Mouse (Mus musculus): ENCODE results near the gene Stk31. TPM values are rescaled to one million over a fixed set of nuclear protein-coding genes. Genes with fewer than 3 reads are reported as not detected.

The Stk31 gene
- not detected in 2 replicates for polyA plus RNA-seq (2012; rRNA removed)

DNA sequence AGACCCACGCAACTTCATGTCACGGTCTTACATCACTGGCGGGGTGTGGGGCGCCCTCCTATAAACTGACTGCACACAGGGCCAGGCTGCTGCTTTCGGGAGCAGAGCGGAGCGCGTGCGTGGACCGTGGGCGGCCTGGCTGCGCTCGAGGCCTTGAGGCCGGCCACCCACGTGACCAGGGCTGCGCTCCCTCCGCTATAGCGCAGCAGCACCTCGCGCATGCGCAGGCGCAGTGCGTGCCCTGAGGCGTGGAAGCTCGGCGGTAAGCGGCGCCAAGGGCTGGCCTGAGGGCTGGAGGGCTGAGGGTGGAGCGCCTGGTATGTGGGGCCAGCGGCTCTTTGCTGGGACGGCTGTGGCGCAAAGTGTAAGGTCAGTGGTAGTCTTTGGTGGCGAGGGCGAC, at the start of gene Stk31:
Stk31 (plus strand) TSS at position 289 of the 400 bp plus-strand sequence.
- H3K27me3 ChIP-seq (replicated peaks; ENCODE audit: control insufficient read depth, insufficient read depth, low read length): no peaks in the 10 kb centered on the region
- 92% methylated on average over 34 of the region's 34 CpGs for WGBS
- no peak within 1 kb of the TSS for H3K4me3 ChIP-seq (ENCODE audit: insufficient read depth, low read depth, low read length)
- no peak within 1 kb of the TSS for H3K27ac ChIP-seq (ENCODE audit: insufficient read depth, low read depth, low read length)
- DNase-seq: no peak
- H3K4me1 ChIP-seq (ENCODE audit: control insufficient read depth, insufficient read depth, low read length): no peaks in the 10 kb centered on the region
- TF ChIP-seq CTCF (conservative IDR thresholded peaks at IDR 0.05; ENCODE audit: insufficient read depth, insufficient read length, low read depth, low read length) (no peak), POLR2A (IDR thresholded peaks at IDR 0.05; ENCODE audit: low read depth, low read length) (no peak)
- no peaks in the 10 kb centered on the region for H3K36me3 ChIP-seq (ENCODE audit: control insufficient read depth, insufficient read depth, low read length)

- Histone ChIP-seq H3K27me3 (replicated peaks; ENCODE audit: control insufficient read depth, insufficient read depth, low read length) (no peaks in the 10 kb centered on the region), H3K36me3 (ENCODE audit: control insufficient read depth, insufficient read depth, low read length) (no peaks in the 10 kb centered on the region), H3K4me3 (ENCODE audit: insufficient read depth, low read depth, low read length) (no peak overlapping the region), H3K4me1 (ENCODE audit: control insufficient read depth, insufficient read depth, low read length) (no peaks in the 10 kb centered on the region; the same call in 1 of the 2 replicates), H3K27ac (ENCODE audit: insufficient read depth, low read depth, low read length) (no peak overlapping the region)
- DNase-seq: peak; percentile 95
- WGBS: 58% methylated on average over 7 of the region's 7 CpGs
- TF ChIP-seq POLR2A (IDR thresholded peaks at IDR 0.05; ENCODE audit: low read depth, low read length) (no peak), CTCF (conservative IDR thresholded peaks at IDR 0.05; ENCODE audit: insufficient read depth, insufficient read length, low read depth, low read length) (no peak)
These were observed 45.6 kb upstream of the Stk31 start for GRCm38 (mm10) chr6:49349826-49350225.

- Histone ChIP-seq H3K27ac (ENCODE audit: insufficient read depth, low read depth, low read length) (no peak overlapping the region), H3K4me1 (ENCODE audit: control insufficient read depth, insufficient read depth, low read length) (no peaks in the 10 kb centered on the region; the same call in 1 of the 2 replicates), H3K36me3 (ENCODE audit: control insufficient read depth, insufficient read depth, low read length) (no peaks in the 10 kb centered on the region), H3K4me3 (ENCODE audit: insufficient read depth, low read depth, low read length) (no peak overlapping the region), H3K27me3 (replicated peaks; ENCODE audit: control insufficient read depth, insufficient read depth, low read length) (no peaks in the 10 kb centered on the region)
- TF ChIP-seq POLR2A (IDR thresholded peaks at IDR 0.05; ENCODE audit: low read depth, low read length) (no peak), CTCF (conservative IDR thresholded peaks at IDR 0.05; ENCODE audit: insufficient read depth, insufficient read length, low read depth, low read length) (no peak)
- WGBS: 78% methylated on average over 3 of the region's 3 CpGs
- DNase-seq: no peak
These were observed 40.8 kb upstream of the Stk31 start for GRCm38 (mm10) chr6:49354613-49355012.

- no peak for DNase-seq
- H3K4me3 ChIP-seq (ENCODE audit: insufficient read depth, low read depth, low read length): no peak overlapping the region
- 77% methylated on average over 4 of the region's 4 CpGs for WGBS
- no peak overlapping the region for H3K27ac ChIP-seq (ENCODE audit: insufficient read depth, low read depth, low read length)
- TF ChIP-seq CTCF (conservative IDR thresholded peaks at IDR 0.05; ENCODE audit: insufficient read depth, insufficient read length, low read depth, low read length): no peak
- TF ChIP-seq POLR2A (IDR thresholded peaks at IDR 0.05; ENCODE audit: low read depth, low read length): no peak
- H3K27me3 ChIP-seq (replicated peaks; ENCODE audit: control insufficient read depth, insufficient read depth, low read length): no peaks in the 10 kb centered on the region
- no peaks in the 10 kb centered on the region for H3K4me1 ChIP-seq (ENCODE audit: control insufficient read depth, insufficient read depth, low read length)
- no peaks in the 10 kb centered on the region for H3K36me3 ChIP-seq (ENCODE audit: control insufficient read depth, insufficient read depth, low read length)
These were observed 40.2 kb upstream of the Stk31 start for GRCm38 (mm10) chr6:49355171-49355570.

- no peak overlapping the region for H3K4me3 ChIP-seq (ENCODE audit: insufficient read depth, low read depth, low read length)
- no peak for DNase-seq
- H3K4me1 ChIP-seq (ENCODE audit: control insufficient read depth, insufficient read depth, low read length): no peaks in the 10 kb centered on the region
- H3K36me3 ChIP-seq (ENCODE audit: control insufficient read depth, insufficient read depth, low read length): no peaks in the 10 kb centered on the region
- no peak overlapping the region for H3K27ac ChIP-seq (ENCODE audit: insufficient read depth, low read depth, low read length)
- TF ChIP-seq CTCF (conservative IDR thresholded peaks at IDR 0.05; ENCODE audit: insufficient read depth, insufficient read length, low read depth, low read length) (no peak), POLR2A (IDR thresholded peaks at IDR 0.05; ENCODE audit: low read depth, low read length) (no peak)
- H3K27me3 ChIP-seq (replicated peaks; ENCODE audit: control insufficient read depth, insufficient read depth, low read length): no peaks in the 10 kb centered on the region
These were observed 35.0 kb upstream of the Stk31 start for GRCm38 (mm10) chr6:49360420-49360819.

DNA sequence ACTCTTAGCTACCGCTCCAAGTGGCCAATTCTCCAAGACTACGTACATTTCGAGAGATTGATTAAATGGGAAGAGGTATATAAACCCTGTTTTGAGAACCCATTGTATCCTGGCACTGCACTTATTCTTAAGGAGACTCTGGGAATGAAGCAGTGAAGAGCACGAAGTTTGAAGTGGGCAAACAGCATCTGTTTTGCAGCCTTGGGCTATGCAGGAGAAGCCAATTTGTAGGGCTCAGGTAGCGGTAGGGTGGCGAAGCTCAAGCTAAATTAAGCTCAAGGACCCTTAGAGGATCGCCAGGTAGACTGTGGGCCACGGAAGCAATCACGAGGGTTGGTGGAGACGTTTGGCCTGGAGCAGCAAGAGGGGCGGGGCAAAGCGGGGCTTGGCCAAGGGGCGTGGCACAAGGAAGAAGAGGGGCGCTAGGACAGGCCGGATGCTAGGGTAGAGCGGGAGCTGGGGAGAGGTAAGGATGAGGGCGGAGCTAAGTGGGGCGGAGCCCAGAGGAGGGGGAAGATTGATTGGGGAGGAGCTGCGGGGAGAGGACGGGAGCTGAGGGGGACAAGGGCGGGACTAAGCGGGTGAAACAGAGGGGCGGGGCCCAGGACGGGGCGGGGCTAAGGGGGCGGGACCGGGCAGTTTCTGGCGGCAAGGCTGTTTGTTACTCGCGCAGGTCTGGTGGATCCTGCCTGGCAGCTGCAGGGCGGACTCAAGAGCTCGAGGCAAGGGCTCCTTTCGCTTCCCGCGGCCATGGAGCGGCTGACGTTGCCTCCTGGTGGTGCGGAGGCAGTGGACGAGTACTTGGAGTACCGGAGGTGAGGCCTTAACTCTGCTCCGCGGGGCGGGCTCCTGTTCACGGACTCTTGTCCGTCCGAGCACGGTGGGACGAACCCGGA, 28.0 kb upstream of the Stk31 start, which contains the start of gene Fam221a:
Fam221a (plus strand) TSS at position 581 of the 896 bp plus-strand sequence.
- H3K4me3 ChIP-seq (ENCODE audit: insufficient read depth, low read depth, low read length): peak within 1 kb of the TSS; percentile 56
- no peaks in the 10 kb centered on the region for H3K4me1 ChIP-seq (ENCODE audit: control insufficient read depth, insufficient read depth, low read length)
- WGBS: 5% methylated on average over 47 of the region's 49 CpGs
- no peaks in the 10 kb centered on the region for H3K36me3 ChIP-seq (ENCODE audit: control insufficient read depth, insufficient read depth, low read length)
- H3K27me3 ChIP-seq (replicated peaks; ENCODE audit: control insufficient read depth, insufficient read depth, low read length): no peaks in the 10 kb centered on the region
- H3K27ac ChIP-seq (ENCODE audit: insufficient read depth, low read depth, low read length): no peak within 1 kb of the TSS
- TF ChIP-seq CTCF (conservative IDR thresholded peaks at IDR 0.05; ENCODE audit: insufficient read depth, insufficient read length, low read depth, low read length) (peak; percentile 32), POLR2A (IDR thresholded peaks at IDR 0.05; ENCODE audit: low read depth, low read length) (no peak)
- DNase-seq: peak; percentile 92

- WGBS: 52% methylated on average over 3 of the region's 3 CpGs
- Histone ChIP-seq H3K27ac (ENCODE audit: insufficient read depth, low read depth, low read length) (no peak overlapping the region), H3K4me3 (ENCODE audit: insufficient read depth, low read depth, low read length) (no peak overlapping the region), H3K36me3 (ENCODE audit: control insufficient read depth, insufficient read depth, low read length) (no peaks in the 10 kb centered on the region), H3K27me3 (replicated peaks; ENCODE audit: control insufficient read depth, insufficient read depth, low read length) (no peaks in the 10 kb centered on the region), H3K4me1 (ENCODE audit: control insufficient read depth, insufficient read depth, low read length) (no peaks in the 10 kb centered on the region)
- DNase-seq: no peak
- no peak for TF ChIP-seq CTCF (conservative IDR thresholded peaks at IDR 0.05; ENCODE audit: insufficient read depth, insufficient read length, low read depth, low read length)
- TF ChIP-seq POLR2A (IDR thresholded peaks at IDR 0.05; ENCODE audit: low read depth, low read length): no peak
These were observed 27.2 kb upstream of the Stk31 start for GRCm38 (mm10) chr6:49368212-49368611.
